Comparison of ENCODE assay signal across 10 mouse cellular contexts in genomic region chr13:13808337-13809132, GRCm38 (mm10). TPM values are rescaled to one million over a fixed set of nuclear protein-coding genes. Genes with fewer than 3 reads are reported as not detected.
DNase-seq lines count a peak whose midpoint lies in the region; ATAC-seq and TF ChIP-seq lines count a peak whose summit lies in the region.
"Had no signal": no experiment of that assay in that cellular context is flagged by ENCODE, and none has a peak within 500 bp of the region (broad histone marks: within the 10 kb centered on the region; RNA-seq: fewer than 3 reads in every experiment).

No protein-coding gene starts in this region.

- no peak overlapping the region for H3K4me2 ChIP-seq in forebrain, embryonic 12.5 days
- no peak overlapping the region for H3K4me2 ChIP-seq in limb, embryonic 14.5 days (replicated peaks; ENCODE audit: low read depth, low read length, severe bottlenecking)
- no peak overlapping the region for H3K4me2 ChIP-seq in liver, postnatal 0 days (ENCODE audit: low read depth, low read length)

- no peak overlapping the region for H3K27ac ChIP-seq in forebrain, embryonic 12.5 days
- H3K27ac ChIP-seq in limb, embryonic 14.5 days (replicated peaks; ENCODE audit: low read depth, low read length) = no peak overlapping the region
- H3K27ac ChIP-seq in liver, postnatal 0 days (ENCODE audit: low read depth) = no peak overlapping the region
- H3K27ac ChIP-seq: liver, embryonic 14.5 days had no signal

- WGBS in forebrain, embryonic 12.5 days = 38% methylated on average over 11 of the region's 11 CpGs
- 14% methylated on average over 11 of the region's 11 CpGs for WGBS in limb, embryonic 14.5 days
- 40% methylated on average over 11 of the region's 11 CpGs for WGBS in liver, postnatal 0 days (ENCODE audit: insufficient replicate concordance)

- TF ChIP-seq EP300 in liver, postnatal 0 days (IDR thresholded peaks at IDR 0.05; ENCODE audit: low read depth) = no peak

- H3K9ac ChIP-seq in forebrain, embryonic 12.5 days = no peak overlapping the region
- no peak overlapping the region for H3K9ac ChIP-seq in limb, embryonic 14.5 days (ENCODE audit: low read depth, low read length, severe bottlenecking)
- no peak overlapping the region for H3K9ac ChIP-seq in liver, postnatal 0 days (replicated peaks)
- H3K9ac ChIP-seq: liver, embryonic 14.5 days had no signal

- TF ChIP-seq POLR2A in limb, embryonic 14.5 days (IDR thresholded peaks at IDR 0.05; ENCODE audit: borderline replicate concordance, extremely low read depth, insufficient read depth, insufficient read length) = no peak

- ATAC-seq in forebrain, embryonic 12.5 days (ENCODE audit: low FRiP score) = 0 out of 2 replicates have a peak, but pooled peaks have one; percentile 27
- 0 out of 2 replicates have a peak, but pooled peaks have one; percentile 49 for ATAC-seq in limb, embryonic 14.5 days (ENCODE audit: low FRiP score, low read depth)
- no peak for ATAC-seq in liver, postnatal 0 days

- no peaks in the 10 kb centered on the region; the same call in 1 of the 2 replicates for H3K27me3 ChIP-seq in forebrain, embryonic 12.5 days
- no peaks in the 10 kb centered on the region for H3K27me3 ChIP-seq in limb, embryonic 14.5 days (ENCODE audit: control insufficient read depth, insufficient read depth, low read length)
- H3K27me3 ChIP-seq in liver, postnatal 0 days (ENCODE audit: insufficient read depth, low read length) = no peaks in the 10 kb centered on the region

- H3K9me3 ChIP-seq in forebrain, embryonic 12.5 days = no peaks in the 10 kb centered on the region
- H3K9me3 ChIP-seq in limb, embryonic 14.5 days (ENCODE audit: control insufficient read depth, low read length) = no peaks in the 10 kb centered on the region
- H3K9me3 ChIP-seq in liver, postnatal 0 days (ENCODE audit: low read length) = no peaks in the 10 kb centered on the region

- DNase-seq in left cerebral cortex, adult 18-20 months (ENCODE audit: low spot score in 2 of 2) = peak; percentile 5 to 30
- DNase-seq in left cerebral cortex, adult 11 months (ENCODE audit: low spot score) = no peak
- DNase-seq in limb, embryonic 14.5 days (ENCODE audit: low spot score) = peak; percentile 33
- DNase-seq in thymus, adult 18-20 months = peak; percentile 13 to 39
- DNase-seq in liver, postnatal 0 days = no peak
- no peak for DNase-seq in heart, postnatal 4 days
- DNase-seq: kidney, adult 2 months had no signal

- peaks cover 5% of the 10 kb centered on the region for H3K4me1 ChIP-seq in forebrain, embryonic 12.5 days
- 0 out of 2 replicates have a peak, but pooled peaks cover 4% of the 10 kb centered on the region for H3K4me1 ChIP-seq in limb, embryonic 14.5 days (ENCODE audit: control insufficient read depth, insufficient read depth, low read length)
- no peaks in the 10 kb centered on the region for H3K4me1 ChIP-seq in liver, postnatal 0 days (ENCODE audit: insufficient read depth)

- no peak overlapping the region for H3K4me3 ChIP-seq in forebrain, embryonic 12.5 days (replicated peaks)
- no peak overlapping the region for H3K4me3 ChIP-seq in limb, embryonic 14.5 days (replicated peaks; ENCODE audit: low read length)
- H3K4me3 ChIP-seq in liver, postnatal 0 days (ENCODE audit: low read depth, low read length) = no peak overlapping the region

- TF ChIP-seq CTCF in liver, postnatal 0 days (IDR thresholded peaks at IDR 0.05; ENCODE audit: low read depth) = no peak

- no peaks in the 10 kb centered on the region for H3K36me3 ChIP-seq in forebrain, embryonic 12.5 days (replicated peaks)
- H3K36me3 ChIP-seq in limb, embryonic 14.5 days (ENCODE audit: control insufficient read depth, insufficient read depth, low read length) = no peaks in the 10 kb centered on the region
- H3K36me3 ChIP-seq in liver, postnatal 0 days (replicated peaks; ENCODE audit: insufficient read depth, low read length) = no peaks in the 10 kb centered on the region

RNA-seq across cellular contexts. Expression of gene Gng4, which starts 24.7 kb away (rescaled TPM):
- total RNA-seq in left cerebral cortex, adult 18-20 months (2021) = 10 to 100 TPM; 39.4 to 46.5 TPM
- 3.4 and 4.6 TPM in 2 replicates for polyA plus RNA-seq in forebrain, embryonic 12.5 days (2016; fragmentation: Nextera tagmentation; extraction: Ambion mirVana)
- 4.8 and 5.6 TPM in 2 replicates for polyA plus RNA-seq in limb, embryonic 14.5 days (2012; rRNA removed)
- polyA plus RNA-seq in limb, embryonic 14.5 days (2014; fragmentation: Nextera tagmentation; extraction: Ambion mirVana) = 8.9 and 10.7 TPM in 2 replicates
- polyA plus RNA-seq in liver, postnatal 0 days (2015; fragmentation: Nextera tagmentation; extraction: Ambion mirVana) = not detected in 2 replicates
- under 1 TPM; 0.27 to 0.33 TPM for total RNA-seq in heart, postnatal 4 days (2021)
- total RNA-seq: ES-E14 had no signal

Comparison
In these comparisons a context has a peak if more than half of its experiments do, and no peak if none do; other contexts are left out.
1. DNase-seq: peak in left cerebral cortex, adult 18-20 months (2 of 2), limb, embryonic 14.5 days (single experiment) and thymus, adult 18-20 months (2 of 2); none in left cerebral cortex, adult 11 months (single experiment), liver, postnatal 0 days (single experiment) and heart, postnatal 4 days (single experiment).